ENCODE assay signal across 1 mouse cellular context in the genomic region with DNA sequence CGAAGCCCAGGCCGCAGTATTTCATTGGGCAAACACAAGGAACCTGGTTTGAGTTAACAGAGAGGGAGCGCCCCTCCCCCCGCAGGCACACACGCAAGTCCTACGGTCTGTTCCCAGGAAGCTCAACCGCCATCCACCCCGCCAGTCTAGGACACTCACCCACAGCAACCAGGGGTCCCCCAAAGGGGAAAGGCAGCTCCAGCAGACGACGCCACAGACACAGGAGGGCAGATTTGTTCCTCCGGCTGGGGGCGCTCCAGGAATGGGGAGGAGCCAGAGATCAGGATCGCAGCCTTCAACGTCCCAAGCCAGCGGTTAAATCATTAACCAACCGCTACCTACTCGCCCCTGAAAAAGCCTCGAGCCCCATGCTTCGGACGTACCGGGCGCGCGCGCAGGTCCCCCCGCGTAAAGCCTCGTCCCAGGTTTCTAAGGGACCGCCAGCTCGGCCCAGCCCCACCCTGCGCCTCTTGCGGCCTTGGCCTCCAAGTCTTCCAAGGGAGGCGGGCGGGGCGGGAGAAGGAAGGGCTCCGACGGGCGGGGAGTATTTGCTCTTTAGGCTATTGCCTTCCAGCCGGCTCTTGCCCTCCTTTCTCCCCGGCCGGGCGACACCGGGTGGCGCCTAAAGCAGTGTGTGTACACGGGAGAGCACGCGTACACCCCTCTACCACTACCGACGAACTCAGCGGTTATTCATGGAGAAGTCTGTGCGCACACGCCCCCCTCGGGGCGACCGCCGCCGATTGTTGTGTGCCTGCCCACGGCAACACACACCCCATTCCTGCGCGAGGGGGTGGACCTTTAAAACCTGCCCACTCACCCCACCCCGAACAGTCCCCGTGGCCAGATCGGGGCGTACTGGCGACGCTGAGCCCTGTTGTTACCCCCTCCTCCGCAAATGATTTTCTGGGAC.
TF ChIP-seq lines count a peak whose summit lies in the region.

No protein-coding gene starts in this region.

TF ChIP-seq in MEL, 35 proteins besides CTCF, POLR2A, EP300 and RAD21 (continued from another document):
- TF ChIP-seq NRF1 (IDR thresholded peaks at IDR 0.05; ENCODE audit: insufficient read depth, low read depth, low read length, poor library complexity, severe bottlenecking) (no peak), JUND (IDR thresholded peaks at IDR 0.05; ENCODE audit: low read depth, low read length) (no peak), USF1 (IDR thresholded peaks at IDR 0.05; ENCODE audit: low read depth, low read length) (0 out of 2 replicates have a peak, but pooled peaks have one; percentile 25), GATA1 (IDR thresholded peaks at IDR 0.05; ENCODE audit: low read depth, low read length) (no peak; the same call in 1 of the 2 replicates), ZKSCAN1 (IDR thresholded peaks at IDR 0.05; ENCODE audit: low read depth, low read length) (no peak), ZNF384 (IDR thresholded peaks at IDR 0.05; ENCODE audit: low read depth, low read length) (no peak), MAFK (IDR thresholded peaks at IDR 0.05; ENCODE audit: borderline replicate concordance, low read depth, low read length) (no peak), UBTF (IDR thresholded peaks at IDR 0.05; ENCODE audit: borderline replicate concordance, insufficient read depth, low read depth, low read length) (0 out of 2 replicates have a peak, but pooled peaks have one; percentile 74), BHLHE40 (IDR thresholded peaks at IDR 0.05; ENCODE audit: borderline replicate concordance, low read depth, low read length) (no peak), MEF2A (IDR thresholded peaks at IDR 0.05; ENCODE audit: extremely low read depth, insufficient replicate concordance, low read depth, low read length, poor library complexity, severe bottlenecking) (no peak), NELFE (IDR thresholded peaks at IDR 0.05; ENCODE audit: low read depth, low read length) (peak; percentile 48; the same call in 1 of the 2 replicates), TAL1 (IDR thresholded peaks at IDR 0.05; ENCODE audit: low read length) (no peak), CHD1 (IDR thresholded peaks at IDR 0.05; ENCODE audit: low read depth, low read length) (no peak), RCOR1 (IDR thresholded peaks at IDR 0.05; ENCODE audit: low read depth, low read length) (no peak), MAX (IDR thresholded peaks at IDR 0.05; ENCODE audit: low read length) (peak; percentile 63), POLR2AphosphoS5 (IDR thresholded peaks at IDR 0.05; ENCODE audit: borderline replicate concordance, low read depth, low read length) (peak; percentile 23; the same call in 1 of the 2 replicates), MXI1 (IDR thresholded peaks at IDR 0.05; ENCODE audit: low read depth, low read length) (peak; percentile 81), MAZ (IDR thresholded peaks at IDR 0.05; ENCODE audit: low read depth, low read length) (0 out of 2 replicates have a peak, but pooled peaks have one; percentile 61), ZC3H11A (IDR thresholded peaks at IDR 0.05; ENCODE audit: low read depth, low read length) (no peak), MYB (IDR thresholded peaks at IDR 0.05; ENCODE audit: low read depth, low read length) (peak; percentile 80; the same call in 1 of the 2 replicates), KAT2A (conservative IDR thresholded peaks at IDR 0.05; ENCODE audit: low read depth, low read length) (no peak)
